Mouse (Mus musculus): ENCODE data around the gene Spaca4.

- no peak for TF ChIP-seq GATA1 (IDR thresholded peaks at IDR 0.05; ENCODE audit: low read length)
- TF ChIP-seq TAL1 (IDR thresholded peaks at IDR 0.05; ENCODE audit: low read length), result no peak
Measured at GRCm38 (mm10) chr7:45741777-45742176, 16.2 kb upstream of the Spaca4 start.
